Mouse (Mus musculus): ENCODE measurements around the gene Apoc2.

The Apoc2 gene

DNA sequence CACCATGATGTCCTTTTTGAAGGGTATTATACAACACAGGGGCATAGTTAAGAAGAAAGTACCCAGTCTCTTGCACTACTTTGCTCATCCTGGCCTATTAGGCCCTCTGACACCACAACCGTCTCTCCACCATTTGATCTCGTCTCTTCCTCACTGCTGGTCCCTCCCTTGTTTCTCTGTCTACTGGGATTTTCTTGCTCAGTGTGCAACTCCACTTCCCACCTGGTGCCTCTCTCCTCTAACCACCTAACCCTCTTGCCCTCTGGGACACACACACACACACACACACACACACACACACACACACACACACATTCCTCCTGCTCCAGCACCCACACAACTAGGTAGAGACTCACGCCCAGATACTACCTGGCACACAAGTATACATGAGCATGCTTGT is 1.2 kb upstream of the Apoc2 start:
- no peak for DNase-seq (ENCODE audit: inconsistent ontology term)

DNA sequence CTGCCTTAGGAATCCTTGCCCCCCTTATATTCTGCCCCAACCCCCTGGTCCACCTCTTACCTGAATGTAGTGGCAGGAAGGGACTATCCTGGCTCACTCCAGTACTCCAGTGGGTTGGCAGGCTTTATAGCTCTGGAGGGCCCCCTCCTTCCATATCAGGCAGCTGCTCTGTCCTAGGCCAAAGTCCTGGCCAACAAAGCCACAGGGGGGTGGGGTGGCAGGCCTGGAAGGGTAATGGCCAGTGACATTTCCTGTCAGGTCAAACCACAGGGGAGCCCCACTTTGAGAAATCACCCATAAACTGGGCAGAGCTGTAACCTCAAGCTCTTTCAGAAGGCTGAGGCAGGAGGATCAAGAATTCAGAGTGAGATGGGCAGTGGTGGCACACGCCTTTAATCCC is 1.1 kb downstream of the Apoc2 start:
- DNase-seq (ENCODE audit: inconsistent ontology term), result no peak

DNA sequence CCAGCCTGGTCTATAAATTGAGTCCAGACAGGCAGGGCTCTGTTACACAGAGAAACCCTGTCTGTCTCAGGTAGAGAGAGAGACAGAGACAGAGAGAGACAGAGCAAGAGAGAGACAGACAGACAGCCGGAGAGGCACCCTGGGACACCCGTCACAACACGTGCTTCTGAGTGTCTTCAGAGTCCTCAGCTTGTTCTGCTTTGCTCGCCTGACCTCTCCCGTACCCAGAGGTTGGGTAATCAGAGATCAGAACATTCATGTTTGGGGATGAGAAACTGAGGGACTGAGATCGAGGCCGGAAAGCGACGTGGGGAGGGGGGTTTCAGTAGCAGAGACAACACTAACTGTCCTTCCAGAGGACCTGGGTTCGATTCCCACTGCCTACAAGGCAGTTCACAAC is 1.9 kb downstream of the Apoc2 start:
- no peak for DNase-seq (ENCODE audit: inconsistent ontology term)

DNA sequence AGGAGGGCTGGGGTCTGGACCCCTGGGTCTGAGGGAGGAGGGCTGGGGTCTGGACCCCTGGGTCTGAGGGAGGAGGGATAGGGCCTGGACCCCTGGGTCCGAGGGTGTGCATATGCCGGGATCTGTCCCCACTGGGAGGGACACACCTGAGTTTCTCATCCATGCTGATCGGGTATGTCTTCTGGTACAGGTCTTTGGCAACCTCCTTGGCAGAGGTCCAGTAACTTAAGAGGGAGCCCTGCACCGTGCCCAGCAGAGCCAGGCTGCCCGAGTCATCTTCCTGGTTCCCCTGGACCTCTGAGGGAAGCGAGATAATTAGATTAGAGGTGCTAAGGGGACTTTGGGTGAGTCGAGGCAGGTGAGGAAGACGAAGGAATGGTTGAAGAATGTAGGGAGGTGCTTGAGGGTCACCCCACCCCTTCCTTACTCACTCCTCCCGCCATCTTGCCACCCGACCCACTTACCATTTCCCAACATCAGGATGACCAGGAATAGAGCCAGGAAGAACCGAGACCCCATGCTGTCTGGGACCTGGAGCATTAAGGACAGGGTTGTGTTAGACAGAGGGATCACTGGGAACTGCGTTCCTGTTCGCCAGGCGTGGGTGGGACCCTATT is 4.5 kb downstream of the Apoc2 start:
- DNase-seq (ENCODE audit: inconsistent ontology term), result no peak

DNA sequence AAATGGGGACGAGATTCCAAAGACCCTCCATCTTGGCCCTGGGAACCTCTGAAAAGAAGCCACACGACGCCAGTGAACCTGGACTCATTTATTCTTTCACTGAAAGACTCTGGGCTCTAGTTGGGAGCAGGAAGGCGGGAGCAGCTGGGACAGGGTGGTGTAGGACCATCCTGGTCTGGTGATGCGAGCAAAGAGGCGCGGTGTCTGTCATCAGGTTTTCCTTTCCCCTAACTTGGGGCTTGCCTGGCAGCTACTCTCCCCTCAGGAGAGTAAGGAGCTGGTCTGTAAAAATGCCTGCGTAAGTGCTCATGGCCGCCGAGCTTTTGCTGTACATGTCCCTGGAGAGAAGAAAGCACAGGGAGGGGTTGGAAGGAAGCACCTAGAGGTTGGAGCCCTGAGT is 6.2 kb downstream of the Apoc2 start:
- DNase-seq (ENCODE audit: inconsistent ontology term), result no peak

DNA sequence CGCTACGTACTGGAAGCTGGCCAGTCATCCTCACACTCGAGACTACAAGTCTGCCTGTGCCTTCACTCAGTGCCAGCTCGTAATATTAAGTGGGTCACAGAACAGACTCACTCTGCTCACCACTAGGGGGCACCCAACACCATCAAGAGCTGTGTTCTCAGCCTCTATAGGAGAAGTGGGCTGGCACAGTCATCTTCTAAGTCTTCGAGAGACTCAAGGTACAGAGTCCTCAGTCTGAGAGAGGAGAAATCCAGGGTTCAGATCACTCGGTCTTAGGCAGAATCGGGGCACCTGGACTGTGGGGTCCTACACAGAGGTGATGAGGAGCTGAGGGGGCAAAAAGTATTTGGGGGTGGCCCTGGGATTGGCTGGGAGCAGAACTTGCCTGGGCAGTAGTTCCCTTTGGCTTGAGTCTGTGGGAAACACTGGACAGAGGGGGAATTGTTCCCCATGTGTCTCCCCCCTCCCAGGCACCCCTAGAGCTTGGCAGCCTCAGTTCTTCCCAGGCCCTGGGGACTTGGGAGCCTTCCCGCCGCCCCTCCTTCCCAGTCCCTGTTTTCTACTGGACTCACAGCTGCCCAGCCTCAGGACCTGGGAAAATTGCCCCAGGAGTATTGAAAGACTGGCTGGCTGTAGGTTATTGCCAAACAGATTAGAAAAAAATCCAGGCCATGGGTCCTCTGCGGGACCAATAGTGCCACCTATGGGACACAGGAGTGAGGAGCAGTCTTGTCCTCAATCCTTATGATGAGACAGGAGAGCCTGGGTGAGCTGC is 8.6 kb downstream of the Apoc2 start:
- peak; percentile 94 for DNase-seq (ENCODE audit: inconsistent ontology term)

DNA sequence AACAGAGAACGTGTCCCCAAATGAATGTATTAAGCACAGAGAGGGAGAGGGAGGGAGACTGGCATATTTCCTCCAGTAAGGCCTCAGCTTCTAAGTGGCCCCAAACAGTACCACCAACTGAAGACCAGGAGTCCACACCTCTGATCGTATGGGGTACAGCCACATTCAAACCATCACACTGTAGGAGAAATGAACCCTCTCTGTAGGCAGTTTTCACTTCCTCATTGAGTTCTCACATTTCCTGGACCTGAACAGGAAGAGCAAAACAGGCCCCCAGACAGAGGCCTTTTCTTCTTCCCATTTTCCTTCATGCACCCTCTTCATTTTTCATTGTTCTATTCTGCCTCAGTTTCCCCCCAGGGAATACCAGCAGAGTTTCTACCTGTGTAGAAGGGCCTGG is 10.3 kb downstream of the Apoc2 start:
- no peak for DNase-seq (ENCODE audit: inconsistent ontology term)

DNA sequence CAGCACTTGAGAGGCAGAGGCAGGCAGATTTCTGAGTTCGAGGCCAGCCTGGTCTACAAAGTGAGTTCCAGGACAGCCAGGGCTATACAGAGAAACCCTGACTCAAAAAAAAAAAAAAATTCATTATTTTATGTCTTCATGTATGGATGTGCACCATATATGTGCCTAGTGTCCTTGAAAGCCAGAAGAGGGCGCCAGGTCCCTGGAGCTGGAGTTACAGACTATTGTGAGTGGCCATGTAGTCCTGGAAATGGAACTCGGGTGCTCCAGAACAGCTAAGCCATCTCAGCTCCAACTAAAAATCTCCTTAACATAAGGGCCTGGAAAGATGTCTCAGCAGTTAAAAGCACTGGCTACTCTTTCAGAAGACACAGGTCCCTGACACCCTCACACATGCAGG is 11.0 kb downstream of the Apoc2 start:
- DNase-seq (ENCODE audit: inconsistent ontology term), result no peak

DNA sequence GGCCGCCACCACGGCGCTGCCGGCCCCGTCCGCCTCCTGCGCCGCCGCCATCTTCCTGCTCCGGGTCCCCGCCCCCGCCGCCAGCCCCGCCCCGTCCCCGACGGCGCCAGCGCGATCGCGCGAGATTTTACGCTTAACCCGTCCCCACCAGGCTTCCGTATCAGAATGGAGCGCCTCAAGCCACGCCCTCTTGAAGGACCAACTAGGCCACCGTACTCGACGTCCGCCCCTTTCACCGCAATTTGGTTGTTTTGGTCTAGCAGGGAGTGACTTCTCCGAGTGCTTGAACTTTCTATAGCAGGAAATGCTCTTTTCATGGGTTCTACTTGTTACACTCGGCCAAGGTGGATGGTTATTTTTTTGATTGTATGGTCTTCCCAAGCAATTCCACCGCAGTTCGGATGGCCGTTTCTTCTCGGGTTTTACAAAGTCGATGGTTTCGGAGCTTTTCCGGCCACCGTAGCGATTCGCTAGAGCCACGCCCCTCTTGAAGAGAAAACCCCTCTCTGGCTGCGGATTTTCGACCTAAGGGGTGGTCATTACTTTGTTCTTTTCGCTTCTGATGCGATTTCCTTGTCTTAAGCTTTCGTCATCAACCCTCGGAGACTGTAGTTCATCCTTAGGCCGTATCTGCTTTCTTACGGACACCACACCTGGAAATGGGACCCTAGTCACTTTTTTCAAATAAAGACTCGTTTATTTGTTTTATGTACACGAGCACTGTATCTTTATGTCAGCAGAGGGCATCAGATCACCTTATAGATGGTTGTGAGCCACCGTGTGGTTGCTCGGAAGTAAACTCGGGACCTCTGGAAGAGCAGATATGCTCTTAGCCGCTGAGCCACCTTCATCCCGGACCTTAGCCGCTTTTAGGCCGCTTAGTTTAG is 12.5 kb downstream of the Apoc2 start, which contains the start of gene Clptm1:
Gene Clptm1, minus strand, starts transcription at position 79 of the 887 bp plus-strand sequence.
- DNase-seq (ENCODE audit: inconsistent ontology term), result peak; percentile 97

DNA sequence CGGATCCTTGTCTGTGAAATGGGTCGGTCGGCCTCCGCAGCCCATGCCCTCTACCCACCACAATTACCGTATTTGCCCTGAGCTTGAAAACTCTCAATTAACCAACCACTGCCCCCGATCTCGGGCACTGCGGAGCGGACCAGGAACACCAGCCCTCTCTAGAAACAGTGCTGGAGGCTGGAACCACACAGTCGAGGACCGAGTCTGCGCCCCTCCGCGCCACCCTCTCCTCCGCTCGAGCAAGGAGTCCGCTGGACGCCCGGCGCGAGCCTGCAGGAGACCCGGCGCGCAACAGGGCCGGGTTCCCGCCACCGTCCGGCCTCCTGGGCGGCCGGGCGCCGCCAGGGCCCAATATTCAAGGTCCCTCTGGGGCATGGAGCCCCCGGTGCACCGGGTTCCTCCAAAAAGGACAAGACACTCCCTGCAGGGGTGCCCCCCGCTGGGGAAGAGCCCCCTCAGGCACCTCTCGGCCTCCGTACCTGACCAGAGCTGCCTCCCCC is 13.2 kb downstream of the Apoc2 start:
- no peak for DNase-seq (ENCODE audit: inconsistent ontology term)

DNA sequence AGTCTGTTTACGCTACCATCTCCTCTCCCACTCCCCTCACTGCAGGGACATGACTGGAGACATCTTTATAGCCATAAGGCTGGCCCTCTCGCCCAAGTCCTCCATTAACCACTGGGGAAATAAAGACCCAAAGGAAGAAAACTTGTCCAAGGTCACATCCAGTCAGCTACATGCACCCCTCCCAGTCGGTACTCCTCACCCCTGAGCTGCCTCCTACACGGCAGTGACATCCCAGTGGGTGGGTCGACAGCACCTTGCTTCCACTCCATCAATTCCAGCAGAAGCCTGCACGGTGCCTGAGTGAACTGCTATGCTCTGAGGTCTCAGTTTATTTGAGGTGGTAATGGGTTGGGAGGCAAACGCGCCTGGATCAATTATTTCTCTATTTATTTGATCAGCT is 13.8 kb downstream of the Apoc2 start:
- DNase-seq (ENCODE audit: inconsistent ontology term), result no peak

DNA sequence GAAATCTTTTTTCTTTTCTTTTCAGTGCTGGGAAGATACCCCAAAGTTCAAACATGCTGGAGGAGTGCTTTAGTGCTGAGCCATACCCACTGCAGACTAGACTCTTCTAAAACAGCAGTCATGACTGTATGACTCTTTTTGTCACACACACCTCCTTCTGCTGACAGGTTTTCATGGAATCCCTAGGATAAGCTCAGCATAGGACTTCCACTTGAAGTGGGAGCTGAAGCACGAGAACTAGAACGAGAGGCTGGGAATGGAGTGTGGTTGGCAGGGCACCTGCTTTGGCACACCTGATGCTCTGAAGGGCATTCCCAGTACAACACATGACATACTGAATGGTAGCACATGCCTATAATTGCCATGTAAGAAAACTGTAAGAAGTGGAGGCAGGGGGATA is 25.1 kb downstream of the Apoc2 start:
- DNase-seq (ENCODE audit: inconsistent ontology term), result no peak

DNA sequence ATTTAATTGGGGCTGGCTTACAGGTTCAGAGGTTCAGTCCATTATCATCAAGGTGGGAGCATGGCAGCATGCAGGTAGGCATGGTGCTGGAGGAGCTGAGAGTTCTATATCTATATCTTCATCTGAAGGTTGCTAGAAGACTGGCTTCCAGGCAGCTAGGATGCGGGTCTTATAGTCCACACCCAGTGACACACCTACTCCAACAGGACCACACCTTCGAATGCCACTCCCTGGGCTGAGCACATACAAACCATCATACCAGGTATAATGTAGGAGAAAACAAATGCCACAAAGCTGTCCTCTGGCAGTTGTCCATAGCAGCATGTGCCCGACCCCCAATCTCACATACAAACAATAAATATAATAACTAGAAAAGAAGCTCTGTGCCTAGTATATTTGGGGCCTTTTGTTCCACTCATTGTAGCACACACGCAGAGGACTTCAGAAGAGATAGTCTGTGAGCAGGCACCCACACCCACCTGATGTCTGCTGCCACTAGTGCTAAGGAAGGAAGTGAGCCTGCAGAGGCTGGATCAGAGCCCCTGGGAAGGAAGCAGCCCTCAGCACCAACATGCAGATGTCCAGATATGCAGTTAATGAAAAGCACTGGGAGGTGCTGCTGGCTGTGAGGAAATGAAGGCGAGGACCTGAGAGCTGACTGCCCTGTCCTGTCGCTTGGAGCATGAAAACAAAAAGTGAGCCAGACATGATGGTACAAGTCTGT is 26.5 kb downstream of the Apoc2 start:
- no peak for DNase-seq (ENCODE audit: inconsistent ontology term)

DNA sequence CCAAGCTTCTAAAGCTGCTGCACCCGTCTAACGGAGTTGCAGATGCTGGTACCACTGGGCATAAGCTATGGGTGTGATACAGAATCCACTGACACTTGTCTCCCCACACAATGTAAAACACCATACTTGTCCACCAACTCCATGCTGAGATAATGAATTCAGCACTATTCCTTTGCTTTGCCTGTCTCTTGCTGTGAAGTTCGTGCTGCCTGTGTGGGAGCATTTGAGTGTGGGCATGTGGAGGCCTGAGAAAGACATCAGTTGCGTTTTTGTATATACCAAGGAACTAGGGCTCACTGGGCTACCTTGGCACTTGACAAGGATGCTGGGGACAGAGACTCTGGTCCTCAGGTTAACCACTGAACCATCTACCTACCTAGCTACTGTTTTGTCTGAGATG is 36.5 kb downstream of the Apoc2 start:
- DNase-seq (ENCODE audit: inconsistent ontology term), result no peak

DNA sequence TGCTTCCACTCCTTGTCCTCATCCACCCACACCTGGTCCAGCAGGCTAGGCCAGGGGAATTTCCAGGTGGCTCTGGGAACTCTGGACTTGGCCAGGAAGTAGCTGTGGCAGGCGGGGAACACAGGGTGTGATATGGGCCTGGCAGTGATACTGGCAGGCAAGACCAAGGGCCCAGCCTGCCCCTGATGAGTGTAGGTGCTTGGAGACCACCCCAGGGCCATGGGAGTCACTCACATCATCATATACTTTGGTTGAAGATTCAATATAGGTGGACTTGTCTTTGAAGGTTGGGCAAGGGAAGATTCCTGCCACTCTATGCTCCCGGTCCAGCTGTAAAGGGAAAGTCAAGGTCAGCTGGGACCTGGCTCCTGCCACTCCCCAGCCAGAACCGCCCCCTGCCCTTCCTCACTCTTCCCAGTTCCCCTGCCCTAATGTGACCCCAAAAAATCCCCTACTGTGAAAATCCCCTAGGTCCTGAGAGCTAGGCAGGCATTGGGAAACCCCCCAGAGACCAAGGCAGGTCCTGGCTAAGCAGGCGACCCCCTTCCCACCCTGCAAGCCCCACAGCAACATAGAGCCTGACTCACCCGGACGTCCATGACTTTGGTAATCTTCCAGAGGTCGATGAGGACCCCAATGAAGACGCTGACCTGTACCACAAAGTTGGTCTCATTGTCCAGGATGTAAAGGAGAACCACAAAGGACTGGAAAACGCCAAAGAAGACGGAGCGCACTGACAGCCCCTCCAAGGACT is 42.5 kb downstream of the Apoc2 start:
- DNase-seq (ENCODE audit: inconsistent ontology term), result no peak

DNA sequence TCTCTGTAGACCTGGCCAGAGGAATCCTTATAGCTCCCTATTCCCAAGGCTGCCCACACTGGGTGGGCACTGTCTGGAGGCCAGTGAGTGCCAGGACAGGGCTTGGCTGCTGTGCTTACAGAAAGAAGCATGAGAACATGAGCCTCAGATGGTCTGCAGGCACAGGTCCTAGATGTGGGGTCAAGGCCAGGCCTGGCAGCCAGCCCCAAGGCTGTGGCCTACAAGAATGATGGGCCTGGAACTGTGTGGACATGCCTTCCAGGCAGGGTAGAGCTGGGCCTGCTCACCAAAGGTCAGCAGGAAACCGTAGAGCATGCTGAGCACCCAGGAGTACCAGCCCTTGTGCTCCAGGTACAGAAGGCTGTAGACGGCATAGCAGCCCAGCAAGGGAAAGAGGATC is 43.1 kb downstream of the Apoc2 start:
- no peak for DNase-seq (ENCODE audit: inconsistent ontology term)

DNA sequence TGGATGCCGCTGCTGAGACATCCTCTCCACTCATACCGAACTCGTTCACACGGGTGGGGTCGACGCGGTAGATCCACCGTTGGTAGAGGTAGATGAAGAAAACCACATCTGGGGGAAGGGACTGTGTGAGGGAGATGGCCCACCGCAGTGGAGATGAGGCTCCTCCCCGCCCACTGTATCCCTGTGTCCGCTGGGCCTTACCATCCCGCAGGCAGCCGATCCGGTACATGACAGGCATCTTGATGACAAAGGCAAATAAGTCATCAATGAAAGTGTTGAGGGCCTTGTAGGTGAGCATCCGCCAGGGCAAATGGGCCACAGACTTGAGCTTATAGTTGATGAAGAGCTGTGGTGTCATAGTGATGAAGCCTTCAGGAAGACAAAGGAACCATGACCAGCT is 43.9 kb downstream of the Apoc2 start:
- no peak for DNase-seq (ENCODE audit: inconsistent ontology term)

DNA sequence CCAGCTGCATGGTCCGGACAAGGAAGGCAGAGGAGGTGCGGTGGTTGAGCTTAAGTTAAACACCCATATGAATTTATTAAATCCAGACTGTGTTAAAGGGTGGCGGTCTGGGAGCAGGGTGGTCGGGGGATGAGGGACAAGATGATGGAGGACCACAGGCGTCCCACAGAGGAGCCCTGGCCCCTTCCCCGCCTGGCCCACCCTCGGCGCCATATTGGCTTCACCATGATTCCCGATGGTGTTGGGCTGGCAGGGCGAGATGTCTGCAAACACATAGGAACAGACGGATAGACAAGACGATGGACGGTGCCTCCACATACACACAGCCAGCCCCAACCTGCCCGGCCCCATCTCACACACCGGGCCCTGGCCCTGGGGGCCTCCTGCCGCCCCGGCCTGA is 44.5 kb downstream of the Apoc2 start:
- no peak for DNase-seq (ENCODE audit: inconsistent ontology term)

DNA sequence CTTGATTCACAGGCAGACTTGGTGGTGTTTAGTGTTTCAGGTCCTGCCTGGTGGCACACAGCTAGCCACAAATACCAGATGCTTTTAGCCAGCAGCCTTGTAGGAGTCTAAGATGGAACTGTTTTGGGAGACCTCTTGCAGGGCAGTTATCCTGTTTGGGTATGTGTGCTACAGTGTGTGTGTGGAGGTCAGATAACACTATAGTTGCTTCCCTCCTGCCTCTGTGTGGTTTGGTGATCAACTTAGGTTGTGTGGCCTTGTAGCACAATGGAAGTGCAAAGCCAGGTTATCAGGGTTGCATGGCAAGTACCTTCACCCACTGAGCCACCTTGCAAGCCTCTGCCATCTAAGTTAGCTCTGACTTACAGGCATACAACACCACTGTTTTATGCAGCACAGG is 45.0 kb downstream of the Apoc2 start:
- DNase-seq (ENCODE audit: inconsistent ontology term), result no peak

DNA sequence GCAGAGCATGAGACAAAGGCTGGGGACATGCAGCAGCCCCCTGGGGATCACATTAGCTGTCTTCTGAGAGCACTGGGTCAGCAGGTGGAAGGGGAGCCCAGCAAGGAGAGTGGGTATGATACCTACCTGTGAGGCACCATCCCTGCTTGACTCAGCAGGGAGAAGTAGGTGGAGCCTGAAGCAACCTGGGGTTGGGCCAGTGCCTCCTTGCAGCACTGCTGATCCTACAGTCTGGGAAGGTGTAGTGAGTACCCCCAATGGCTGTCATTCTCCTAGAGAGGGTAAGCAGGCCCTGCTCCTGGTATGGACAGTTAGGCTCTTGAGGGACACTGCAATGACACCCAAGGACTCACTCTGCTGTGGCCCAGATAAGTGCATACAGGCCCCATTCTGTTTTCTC is 45.5 kb downstream of the Apoc2 start:
- no peak for DNase-seq (ENCODE audit: inconsistent ontology term)

DNA sequence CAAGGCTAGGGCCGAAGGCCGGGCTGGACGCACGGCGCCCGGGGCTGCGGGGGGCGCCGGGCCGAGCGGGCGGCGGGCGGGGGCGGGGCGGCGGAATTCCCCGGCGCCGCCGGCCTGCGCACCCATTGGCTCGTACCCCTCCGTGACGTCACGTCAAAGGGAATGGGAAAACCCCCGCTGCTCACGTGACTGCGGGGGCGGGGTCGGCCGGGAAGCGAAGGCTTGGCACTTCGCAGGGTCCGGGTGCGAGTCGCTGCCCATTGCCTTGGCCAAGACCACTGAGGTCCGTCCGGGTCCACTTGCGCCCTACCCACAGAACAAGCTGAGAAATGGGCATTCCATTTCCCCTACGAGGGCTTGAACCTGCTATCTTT is 48.4 kb downstream of the Apoc2 start, which contains the start of gene Relb:
Gene Relb, minus strand, starts transcription at position 78 of the 374 bp plus-strand sequence.
- DNase-seq (ENCODE audit: inconsistent ontology term), result peak; percentile 93

Measured in Muller cell, postnatal 12 days (primary cell).